Mouse (Mus musculus) stomach, postnatal 0 days (tissue): ENCODE results near the gene Hal. TPM values are rescaled to one million over a fixed set of nuclear protein-coding genes. Genes with fewer than 3 reads are reported as not detected.
A peak's percentile ranks its signal among the peaks of the same experiment; 100 is the strongest.

ENCODE experiments used
- ATAC-seq: fragments of 200-750 bp; cut with Nextera tagmentation; 2 replicates; pipeline ENCODE4 v1.8.0; 2017; ENCODE audit not compliant: low FRiP score, low TSS enrichment
- DNase-seq: peaks from one replicate; pipeline ENCODE4 v3.0.0-alpha.2; 2016; ENCODE audit warnings: low spot score
- H3K27ac ChIP-seq: fragments of 300-500 bp; sonication (generic); replicated peaks from 2 replicates; pipeline ENCODE4 v1.5.1; 2014; ENCODE audit warnings: mild to moderate bottlenecking, control low read depth
- H3K27me3 ChIP-seq: fragments of 300-500 bp; sonication (generic); 2 replicates; pipeline ENCODE4 v1.6.1; 2014; ENCODE audit warnings: low read length; ENCODE audit not compliant: control insufficient read depth, insufficient read depth
- H3K36me3 ChIP-seq: fragments of 300-500 bp; sonication (generic); 2 replicates; pipeline ENCODE4 v1.6.1; 2014; ENCODE audit warnings: low read length, mixed read lengths; ENCODE audit not compliant: control insufficient read depth, insufficient read depth
- H3K4me1 ChIP-seq: fragments of 300-500 bp; sonication (generic); replicated peaks from 2 replicates; pipeline ENCODE4 v1.6.1; 2014; ENCODE audit warnings: antibody characterized with exemption; ENCODE audit not compliant: control insufficient read depth, insufficient read depth
- H3K4me2 ChIP-seq: fragments of 300-500 bp; sonication (generic); replicated peaks from 2 replicates; pipeline ENCODE4 v1.6.1; 2014; ENCODE audit warnings: low read depth, mild to moderate bottlenecking, control low read depth, moderate library complexity
- H3K4me3 ChIP-seq: fragments of 300-500 bp; sonication (generic); 2 replicates; pipeline ENCODE4 v1.5.1; 2014; ENCODE audit warnings: low read depth, low read length, control low read depth
- H3K9ac ChIP-seq: fragments of 300-500 bp; sonication (generic); 2 replicates; pipeline ENCODE4 v1.6.1; 2014; ENCODE audit warnings: mild to moderate bottlenecking, low read length, control low read depth, mixed read lengths
- H3K9me3 ChIP-seq: fragments of 300-500 bp; sonication (generic); 2 replicates; pipeline ENCODE4 v1.6.1; 2016; ENCODE audit warnings: low read length; ENCODE audit not compliant: control insufficient read depth
- CTCF ChIP-seq: IDR thresholded peaks from 2 replicates; pipeline ENCODE4 v1.5.1; 2016; ENCODE audit warnings: antibody characterized with exemption, low read depth, mild to moderate bottlenecking, moderate library complexity
- EP300 ChIP-seq: optimal IDR thresholded peaks from 2 replicates; pipeline ENCODE3; 2016; ENCODE audit warnings: antibody characterized with exemption
- WGBS: fragments of 180-500 bp; shearing (Covaris S2); extraction: QIAGEN DNeasy Blood & Tissue Kit; methylation state at CpG from one replicate; pipeline ENCODE4 v1.1.7; 2014; 5-methylcytosine and 5-hydroxymethylcytosine counted together
- polyA plus RNA-seq: library from polyadenylated mRNA; unstranded; fragments of >200 nt; fragmentation: Nextera tagmentation; extraction: Ambion mirVana; gene quantifications from 2 replicates; pipeline ENCODE4 v1.2.1, GENCODE M21; 2015

Hal gene
- polyA plus RNA-seq, 1 experiment from 2014 or later: 0.81 TPM

- H3K4me2 ChIP-seq: no peak overlapping the region
- ATAC-seq (no peak), DNase-seq (no peak)
- H3K27me3 ChIP-seq: no peaks in the 10 kb centered on the region
- H3K27ac ChIP-seq: no peak overlapping the region
- peaks cover 3% of the 10 kb centered on the region; the same call in 1 of the 2 replicates for H3K4me1 ChIP-seq
- H3K36me3 ChIP-seq: no peaks in the 10 kb centered on the region
- 38% methylated on average over 4 of the region's 4 CpGs for whole genome bisulfite sequencing
- H3K9me3 ChIP-seq: no peaks in the 10 kb centered on the region
- TF ChIP-seq EP300 (no peak), CTCF (no peak)
- H3K9ac ChIP-seq: no peak overlapping the region
- H3K4me3 ChIP-seq: no peak overlapping the region
Measured at GRCm38 (mm10) chr10:93542356-93542755, 53.8 kb downstream of the Hal start.

GRCm38 (mm10) chr10:93543176-93543575, 54.6 kb downstream of the Hal start:
- ATAC-seq: no peak
- TF ChIP-seq CTCF: no peak
- no peak for TF ChIP-seq EP300

GRCm38 (mm10) chr10:93544172-93544571, 55.6 kb downstream of the Hal start:
- H3K4me1 ChIP-seq: peaks cover 3% of the 10 kb centered on the region; the same call in 1 of the 2 replicates
- 65% methylated on average over 5 of the region's 5 CpGs for WGBS

More at GRCm38 (mm10) chr10:93543176-93543575, 54.6 kb downstream of the Hal start:
- Histone ChIP-seq H3K27me3 (no peaks in the 10 kb centered on the region), H3K27ac (no peak overlapping the region), H3K4me3 (no peak overlapping the region), H3K4me2 (no peak overlapping the region), H3K4me1 (peaks cover 3% of the 10 kb centered on the region; the same call in 1 of the 2 replicates), H3K36me3 (no peaks in the 10 kb centered on the region), H3K9ac (no peak overlapping the region), H3K9me3 (no peaks in the 10 kb centered on the region)
- WGBS: 66% methylated on average over 6 of the region's 6 CpGs
- no peak for DNase-seq

GRCm38 (mm10) chr10:93547741-93548270, 59.2 kb downstream of the Hal start:
- 0 out of 2 replicates have a peak, but pooled peaks have one; percentile 6 for ATAC-seq
- H3K27ac ChIP-seq: no peak overlapping the region
- no peaks in the 10 kb centered on the region for H3K27me3 ChIP-seq
- H3K9ac ChIP-seq: no peak overlapping the region
- TF ChIP-seq EP300 (no peak), CTCF (no peak)
- DNase-seq: no peak
- H3K4me3 ChIP-seq: no peak overlapping the region
- H3K4me1 ChIP-seq: no peaks in the 10 kb centered on the region
- no peak overlapping the region for H3K4me2 ChIP-seq
- H3K36me3 ChIP-seq: no peaks in the 10 kb centered on the region
- H3K9me3 ChIP-seq: no peaks in the 10 kb centered on the region
- 96% methylated on average over 4 of the region's 4 CpGs for WGBS

More at GRCm38 (mm10) chr10:93544172-93544571, 55.6 kb downstream of the Hal start:
- H3K27ac ChIP-seq: no peak overlapping the region
- H3K4me3 ChIP-seq: no peak overlapping the region
- H3K9ac ChIP-seq: no peak overlapping the region
- H3K4me2 ChIP-seq: no peak overlapping the region
- no peaks in the 10 kb centered on the region for H3K9me3 ChIP-seq
- TF ChIP-seq CTCF: no peak
- TF ChIP-seq EP300: no peak
- H3K36me3 ChIP-seq: no peaks in the 10 kb centered on the region
- no peaks in the 10 kb centered on the region for H3K27me3 ChIP-seq
- no peak for DNase-seq
- ATAC-seq: no peak

GRCm38 (mm10) chr10:93548991-93549390, 60.4 kb downstream of the Hal start:
- Histone ChIP-seq H3K4me3 (no peak overlapping the region), H3K36me3 (no peaks in the 10 kb centered on the region), H3K9ac (no peak overlapping the region), H3K4me2 (no peak overlapping the region), H3K27ac (no peak overlapping the region), H3K27me3 (no peaks in the 10 kb centered on the region), H3K4me1 (no peaks in the 10 kb centered on the region), H3K9me3 (no peaks in the 10 kb centered on the region)
- whole genome bisulfite sequencing: 15% methylated on average over 7 of the region's 7 CpGs
- TF ChIP-seq CTCF (peak; percentile 94), EP300 (no peak)
- DNase-seq (peak; percentile 76), ATAC-seq (peak; percentile 70; the same call in 1 of the 2 replicates)

GRCm38 (mm10) chr10:93549821-93550220, 61.3 kb downstream of the Hal start:
- no peak for ATAC-seq
- H3K36me3 ChIP-seq: no peaks in the 10 kb centered on the region
- WGBS: 47% methylated on average over 10 of the region's 10 CpGs
- no peaks in the 10 kb centered on the region for H3K9me3 ChIP-seq
- H3K27me3 ChIP-seq: no peaks in the 10 kb centered on the region
- no peaks in the 10 kb centered on the region for H3K4me1 ChIP-seq
- DNase-seq: no peak
- H3K4me2 ChIP-seq: no peak overlapping the region
- no peak for TF ChIP-seq CTCF
- TF ChIP-seq EP300: no peak
- H3K27ac ChIP-seq: no peak overlapping the region
- no peak overlapping the region for H3K4me3 ChIP-seq
- H3K9ac ChIP-seq: no peak overlapping the region
